Mouse (Mus musculus) ovary, adult 18-20 months (tissue): ENCODE measurements around the gene Nanp.

ENCODE experiments used
- DNase-seq: peaks from one replicate; pipeline ENCODE4 v3.0.0; 2022; ENCODE audit warnings: low spot score, mixed read lengths

The Nanp gene

DNA sequence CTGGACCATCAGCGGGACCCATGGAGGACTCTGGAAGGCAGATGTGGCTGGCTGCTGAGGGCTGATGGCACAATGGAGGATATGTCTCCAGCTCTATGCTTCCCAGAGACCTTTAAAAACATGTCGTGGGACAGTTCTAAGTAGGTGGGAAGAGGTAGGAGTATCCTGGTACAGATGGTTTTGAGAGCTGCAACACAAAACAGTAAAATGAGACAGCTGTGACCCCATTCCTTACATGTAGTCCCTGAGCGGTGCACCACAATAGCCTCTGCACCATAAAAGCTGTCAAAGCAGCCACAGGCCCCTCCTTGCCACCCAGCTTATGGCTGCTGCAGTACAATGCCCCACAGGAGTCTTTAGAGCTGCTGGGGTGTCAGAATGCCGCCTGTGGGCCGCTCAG is 41.6 kb downstream of the Nanp start:
- no peak for DNase-seq

DNA sequence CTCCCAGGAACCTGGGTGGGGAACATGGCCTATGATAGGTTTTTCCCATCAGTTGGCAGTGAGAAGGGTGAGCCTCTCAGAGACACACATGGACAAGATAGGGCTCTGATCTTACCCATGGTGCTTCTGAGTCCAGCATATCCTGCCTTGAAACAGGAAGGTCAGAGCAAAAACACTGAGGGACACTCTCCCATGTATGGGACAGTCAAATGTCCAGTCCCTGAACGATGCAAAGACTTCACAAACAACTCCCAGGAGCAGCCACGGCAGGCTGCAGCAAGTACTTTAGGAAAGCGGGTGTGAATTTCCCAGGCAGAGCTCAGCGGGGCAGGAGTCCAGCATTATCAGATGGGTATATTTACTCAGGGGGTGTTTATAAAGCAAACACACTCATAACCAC is 43.9 kb downstream of the Nanp start:
- DNase-seq, result no peak

DNA sequence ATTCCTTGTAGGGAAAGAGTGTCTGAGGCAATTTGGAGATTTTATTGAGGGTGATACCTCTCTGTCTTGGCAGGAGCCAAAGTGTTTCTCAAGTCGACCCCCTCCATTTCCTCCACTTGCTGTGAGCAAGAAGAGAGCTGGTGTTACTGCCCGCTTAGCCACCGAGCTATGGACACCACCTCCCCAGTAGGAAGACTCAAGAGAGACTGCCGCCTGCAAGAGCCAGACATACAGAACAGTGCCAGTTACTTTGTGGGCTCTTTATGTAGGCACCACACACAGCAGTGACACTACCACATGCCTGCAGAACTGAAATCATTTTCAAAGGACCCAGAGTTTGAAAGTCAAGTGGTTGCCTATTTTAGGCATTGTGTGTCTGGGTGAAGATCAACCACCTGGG is 48.1 kb downstream of the Nanp start:
- DNase-seq, result no peak

DNA sequence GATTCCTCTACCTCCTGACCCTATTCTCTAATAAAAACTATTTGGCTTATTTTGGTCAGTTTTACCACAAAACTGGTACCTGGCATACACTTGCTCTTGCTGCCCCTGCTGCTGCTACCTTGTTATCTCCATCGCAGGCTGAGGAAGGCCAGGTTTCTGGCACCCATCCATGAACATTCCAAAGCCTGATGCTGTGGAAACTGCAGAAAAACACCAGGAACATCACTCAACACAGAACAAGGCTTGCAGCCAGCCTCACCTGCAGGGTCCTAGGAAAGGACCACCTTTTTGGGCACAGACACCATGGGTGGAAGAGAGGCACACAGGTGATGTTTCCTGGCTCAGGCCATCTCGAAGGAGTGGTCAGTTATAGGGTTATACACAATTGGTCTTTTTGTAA is 48.7 kb downstream of the Nanp start:
- DNase-seq, result peak; percentile 23

DNA sequence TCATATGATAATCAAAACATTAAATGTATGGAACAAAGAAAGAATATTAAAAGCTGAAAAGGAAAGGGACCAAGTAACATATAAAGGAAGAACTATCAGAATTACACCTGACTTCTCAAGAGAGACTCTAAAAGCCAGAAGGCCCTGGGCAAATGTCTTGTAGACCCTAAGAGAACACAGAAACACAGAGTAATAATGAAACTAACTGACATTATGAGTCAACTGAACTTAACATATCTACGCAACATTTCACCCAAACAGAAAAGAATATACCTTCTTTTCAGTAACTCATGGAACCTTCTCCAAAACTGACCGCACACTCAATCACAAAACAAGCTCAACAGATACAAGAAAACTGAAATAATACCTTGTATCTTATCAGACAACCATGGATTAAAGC is 53.8 kb downstream of the Nanp start:
- DNase-seq, result no peak

DNA sequence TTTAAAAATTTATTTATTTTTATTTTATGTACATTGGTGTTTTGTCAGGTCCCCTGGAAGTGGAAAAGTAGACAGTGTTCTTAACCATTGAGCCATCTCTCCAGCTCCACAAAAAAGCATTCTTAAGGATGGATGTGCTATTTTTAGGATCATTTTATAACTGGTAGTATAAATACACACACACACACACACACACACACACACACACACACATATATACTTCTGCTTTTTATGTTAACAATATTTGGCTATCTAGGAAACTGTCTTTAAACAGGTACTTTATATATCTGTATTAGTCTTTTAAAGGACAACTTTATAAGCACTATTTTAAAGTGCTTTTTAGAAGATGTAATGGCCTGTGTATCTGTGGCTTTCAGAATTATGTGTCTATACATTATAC is 57.1 kb downstream of the Nanp start:
- no peak for DNase-seq

DNA sequence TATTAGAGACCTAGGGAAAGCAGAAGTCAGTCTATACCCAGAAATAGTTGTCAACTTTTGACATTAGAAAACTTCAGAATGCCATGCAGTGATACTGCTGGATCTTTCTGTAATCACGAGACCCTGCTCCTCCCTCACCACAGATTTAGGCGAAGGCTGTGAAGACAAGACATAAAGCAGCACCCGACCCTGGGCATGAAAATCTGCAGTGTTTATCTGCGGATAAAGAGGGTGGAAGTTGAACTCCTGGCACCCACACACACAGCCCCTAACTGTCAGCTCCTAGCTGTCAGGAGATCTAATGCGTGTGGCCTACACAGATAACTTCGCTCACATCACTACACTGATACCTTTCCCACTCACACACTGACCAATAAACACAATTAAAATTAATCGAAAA is 57.7 kb downstream of the Nanp start:
- no peak for DNase-seq

DNA sequence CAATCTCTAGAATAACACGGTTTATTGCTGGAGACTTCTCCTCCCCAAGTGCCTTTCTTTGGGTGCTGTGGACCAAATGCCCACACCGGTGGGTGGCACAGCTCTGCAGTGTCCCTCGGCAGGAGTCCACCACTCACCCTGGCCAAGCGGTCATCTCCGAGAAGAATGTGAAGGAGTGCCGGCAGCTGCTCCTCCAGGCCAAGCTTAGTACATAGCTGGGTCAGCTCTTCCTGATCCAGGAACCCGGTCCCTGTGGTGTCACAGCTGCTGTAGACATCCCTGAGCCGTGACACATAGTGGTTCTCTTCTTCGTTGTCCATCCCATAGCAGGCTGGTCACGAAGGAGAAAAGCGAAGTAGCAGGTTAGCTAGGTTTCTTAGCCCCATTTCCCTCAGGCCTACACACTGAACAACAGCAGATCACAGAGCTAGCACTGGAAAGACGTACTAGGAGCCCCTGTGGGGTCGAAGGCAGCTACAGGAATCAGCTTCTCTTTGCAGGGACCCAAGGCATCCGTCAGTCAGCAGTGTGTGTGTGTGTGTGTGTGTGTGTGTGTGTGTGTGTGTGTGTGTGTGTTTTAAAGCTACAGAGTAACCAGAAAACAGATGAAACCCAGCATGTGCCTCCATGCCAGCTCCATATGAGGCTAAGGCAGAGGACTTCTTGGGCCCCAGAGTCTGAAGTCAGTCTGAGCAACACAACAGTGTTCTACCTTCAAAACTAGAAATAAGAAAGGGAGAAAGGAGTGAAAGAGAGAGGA is 59.2 kb downstream of the Nanp start:
- no peak for DNase-seq
